ENCODE assay signal across 10 mouse cellular contexts in genomic region chr7:78596556-78596955, GRCm38 (mm10).
"Had no signal": no experiment of that assay in that cellular context is flagged by ENCODE, and none has a peak within 500 bp of the region (broad histone marks: within the 10 kb centered on the region; RNA-seq: fewer than 3 reads in every experiment).

No protein-coding gene starts in this region.

- H3K4me2 ChIP-seq: limb, embryonic 12.5 days; liver, embryonic 13.5 days; lung, embryonic 15.5 days; midbrain, embryonic 11.5 days; midbrain, embryonic 15.5 days; neural tube, embryonic 12.5 days; stomach, embryonic 15.5 days had no signal

- H3K9ac ChIP-seq: limb, embryonic 12.5 days; liver, embryonic 13.5 days; liver, postnatal 0 days; lung, embryonic 15.5 days; midbrain, embryonic 15.5 days; neural tube, embryonic 12.5 days; stomach, embryonic 15.5 days had no signal

- ATAC-seq: liver, postnatal 0 days had no signal

- H3K4me1 ChIP-seq: liver, embryonic 13.5 days; lung, embryonic 15.5 days; stomach, embryonic 15.5 days had no signal

- H3K27ac ChIP-seq: limb, embryonic 12.5 days; liver, embryonic 13.5 days; lung, embryonic 15.5 days; macrophage; midbrain, embryonic 15.5 days; neural tube, embryonic 12.5 days; stomach, embryonic 15.5 days had no signal

- H3K36me3 ChIP-seq: limb, embryonic 12.5 days; liver, embryonic 13.5 days; lung, embryonic 15.5 days; midbrain, embryonic 15.5 days; neural tube, embryonic 12.5 days; stomach, embryonic 15.5 days had no signal

- H3K9me3 ChIP-seq: limb, embryonic 12.5 days; liver, embryonic 13.5 days; lung, embryonic 15.5 days; megakaryocyte, embryonic 14.5 days; midbrain, embryonic 15.5 days; neural tube, embryonic 12.5 days; stomach, embryonic 15.5 days had no signal

- H3K4me3 ChIP-seq: limb, embryonic 12.5 days; liver, embryonic 13.5 days; lung, embryonic 15.5 days; megakaryocyte, embryonic 14.5 days; midbrain, embryonic 15.5 days; neural tube, embryonic 12.5 days; stomach, embryonic 15.5 days had no signal

- DNase-seq: liver, embryonic 13.5 days had no signal
